Comparison of ENCODE assay signal across 8 mouse cellular contexts in the genomic region with DNA sequence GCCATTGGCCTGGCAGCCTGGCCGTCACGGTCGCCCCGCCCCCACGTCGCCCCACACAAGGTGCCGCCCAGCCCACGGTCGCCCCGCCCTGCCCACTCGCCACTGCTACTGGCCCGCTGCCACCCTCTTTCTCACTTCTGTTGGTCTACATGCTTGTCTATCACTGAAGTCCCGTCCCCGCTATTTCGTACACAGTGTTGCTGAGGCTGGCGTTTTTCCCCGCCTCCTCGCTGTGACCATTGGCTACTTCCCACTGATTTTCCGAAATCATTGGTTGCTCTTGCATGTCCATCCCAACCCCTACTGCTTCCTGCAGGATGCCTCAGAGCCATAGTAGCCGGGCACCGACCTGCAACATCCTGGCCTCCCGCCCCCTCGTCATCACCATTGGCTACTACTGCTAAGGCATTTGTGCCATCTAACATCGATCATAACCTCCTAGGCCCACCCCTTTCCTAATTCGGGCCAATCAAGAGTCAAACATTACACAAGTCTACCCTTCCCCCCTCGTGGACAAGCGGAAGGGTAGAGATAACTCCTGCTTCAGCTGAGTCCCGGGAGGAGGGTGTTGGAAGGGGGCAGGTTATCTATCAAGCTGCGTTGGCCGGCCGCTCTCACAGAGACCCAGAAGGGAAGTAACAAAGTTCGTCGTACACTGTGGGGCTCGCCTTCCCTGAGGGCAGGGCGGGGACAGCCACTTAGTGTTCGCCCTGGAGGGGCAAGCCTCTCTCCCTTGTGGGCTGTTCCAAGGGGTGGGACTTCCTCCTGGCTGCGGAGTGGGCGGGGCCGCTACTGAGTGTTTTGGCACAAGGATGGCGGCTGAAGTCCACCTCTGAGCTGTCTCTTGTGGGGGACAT. TPM values are rescaled to one million over a fixed set of nuclear protein-coding genes. Genes with fewer than 3 reads are reported as not detected.
A peak's percentile ranks its signal among the peaks of the same experiment; 100 is the strongest.
DNase-seq lines count a peak whose midpoint lies in the region; ATAC-seq and TF ChIP-seq lines count a peak whose summit lies in the region.

No protein-coding gene starts in this region.

- peaks cover 13% of the 10 kb centered on the region; the same call in 1 of the 2 replicates for H3K36me3 ChIP-seq in embryonic facial prominence, embryonic 15.5 days
- peaks cover 4% of the 10 kb centered on the region; the same call in 1 of the 2 replicates for H3K36me3 ChIP-seq in limb, embryonic 14.5 days (ENCODE audit: control insufficient read depth, insufficient read depth, low read length)
- peaks cover 8% of the 10 kb centered on the region for H3K36me3 ChIP-seq in midbrain, postnatal 0 days (ENCODE audit: insufficient read depth, low read length)

- no peaks in the 10 kb centered on the region for H3K27me3 ChIP-seq in embryonic facial prominence, embryonic 15.5 days
- no peaks in the 10 kb centered on the region for H3K27me3 ChIP-seq in limb, embryonic 14.5 days (ENCODE audit: control insufficient read depth, insufficient read depth, low read length)
- no peaks in the 10 kb centered on the region for H3K27me3 ChIP-seq in midbrain, postnatal 0 days (ENCODE audit: insufficient read depth, low read length)

- peak; percentile 100 for DNase-seq in 416B (ENCODE audit: low read depth)
- DNase-seq in heart, adult 8-10 months (ENCODE audit: low spot score): peak; percentile 100
- peak; percentile 100 for DNase-seq in kidney, adult 9 months
- DNase-seq in limb, embryonic 14.5 days (ENCODE audit: low spot score): peak; percentile 100
- DNase-seq in midbrain, postnatal 0 days (ENCODE audit: low spot score): peak; percentile 100
- peak; percentile 100 for DNase-seq in spleen, postnatal 14 days (ENCODE audit: low spot score in 2 of 2)

- H3K4me2 ChIP-seq in embryonic facial prominence, embryonic 15.5 days (replicated peaks): peak overlapping the region; percentile 84
- H3K4me2 ChIP-seq in limb, embryonic 14.5 days (replicated peaks; ENCODE audit: low read depth, low read length, severe bottlenecking): peak overlapping the region; percentile 60
- peak overlapping the region; percentile 63 for H3K4me2 ChIP-seq in midbrain, postnatal 0 days (ENCODE audit: low read depth, low read length, poor library complexity, severe bottlenecking)

- H3K27ac ChIP-seq in bone marrow, adult 2 months (ENCODE audit: control insufficient read depth, insufficient read depth, low read depth, low read length, poor library complexity): peak overlapping the region; percentile 94
- peak overlapping the region; percentile 96 for H3K27ac ChIP-seq in embryonic facial prominence, embryonic 15.5 days (replicated peaks)
- H3K27ac ChIP-seq in limb, embryonic 14.5 days (replicated peaks; ENCODE audit: low read depth, low read length): peak overlapping the region; percentile 82
- peak overlapping the region; percentile 86 for H3K27ac ChIP-seq in midbrain, postnatal 0 days (ENCODE audit: low read depth, low read length)

- TF ChIP-seq POLR2A in bone marrow, adult 2 months (IDR thresholded peaks at IDR 0.05; ENCODE audit: borderline replicate concordance, control insufficient read depth, low read depth, low read length): peak; percentile 43; the same call in 1 of the 2 replicates
- TF ChIP-seq POLR2A in limb, embryonic 14.5 days (IDR thresholded peaks at IDR 0.05; ENCODE audit: borderline replicate concordance, extremely low read depth, insufficient read depth, insufficient read length): no peak

- H3K9me3 ChIP-seq in embryonic facial prominence, embryonic 15.5 days (replicated peaks): no peaks in the 10 kb centered on the region
- H3K9me3 ChIP-seq in limb, embryonic 14.5 days (ENCODE audit: control insufficient read depth, low read length): no peaks in the 10 kb centered on the region
- no peaks in the 10 kb centered on the region for H3K9me3 ChIP-seq in midbrain, postnatal 0 days (ENCODE audit: low read length)

- under 1% methylated on average over 40 of the region's 40 CpGs for WGBS in bone marrow, adult 2 months
- under 1% methylated on average over 40 of the region's 40 CpGs for WGBS in embryonic facial prominence, embryonic 15.5 days
- whole genome bisulfite sequencing in limb, embryonic 14.5 days: 0% methylated on average over 30 of the region's 40 CpGs
- WGBS in midbrain, postnatal 0 days: 0% methylated on average over 34 of the region's 40 CpGs

- peaks cover 2% of the 10 kb centered on the region; the same call in 1 of the 2 replicates for H3K4me1 ChIP-seq in bone marrow, adult 2 months (ENCODE audit: control insufficient read depth, insufficient read depth, low read length)
- H3K4me1 ChIP-seq in embryonic facial prominence, embryonic 15.5 days: peaks cover 26% of the 10 kb centered on the region
- H3K4me1 ChIP-seq in limb, embryonic 14.5 days (ENCODE audit: control insufficient read depth, insufficient read depth, low read length): peaks cover 10% of the 10 kb centered on the region; the same call in 1 of the 2 replicates
- peaks cover 10% of the 10 kb centered on the region for H3K4me1 ChIP-seq in midbrain, postnatal 0 days (ENCODE audit: insufficient read depth, low read length)

- peak; percentile 97 for ATAC-seq in embryonic facial prominence, embryonic 15.5 days (ENCODE audit: insufficient number of reproducible peaks, low FRiP score, low TSS enrichment, low read depth)
- peak; percentile 96 for ATAC-seq in limb, embryonic 14.5 days (ENCODE audit: low FRiP score, low read depth)
- peak; percentile 98 for ATAC-seq in midbrain, postnatal 0 days (ENCODE audit: low FRiP score)

- 0 out of 2 replicates have a peak, but pooled peaks have one; percentile 8 for TF ChIP-seq CTCF in bone marrow, adult 2 months (IDR thresholded peaks at IDR 0.05; ENCODE audit: control insufficient read depth, insufficient read depth, low read length)
- peak; percentile 30; the same call in 1 of the 2 replicates for TF ChIP-seq CTCF in midbrain, postnatal 0 days (IDR thresholded peaks at IDR 0.05)

- H3K4me3 ChIP-seq in bone marrow, adult 2 months (replicated peaks; ENCODE audit: control insufficient read depth, low read depth, low read length): peak overlapping the region; percentile 88
- H3K4me3 ChIP-seq in embryonic facial prominence, embryonic 15.5 days (replicated peaks): peak overlapping the region; percentile 99
- H3K4me3 ChIP-seq in limb, embryonic 14.5 days (replicated peaks; ENCODE audit: low read length): peak overlapping the region; percentile 89
- H3K4me3 ChIP-seq in midbrain, postnatal 0 days (ENCODE audit: low read depth, low read length): peak overlapping the region; percentile 73

- H3K9ac ChIP-seq in embryonic facial prominence, embryonic 15.5 days: peak overlapping the region; percentile 56
- H3K9ac ChIP-seq in limb, embryonic 14.5 days (ENCODE audit: low read depth, low read length, severe bottlenecking): peak overlapping the region; percentile 67
- peak overlapping the region; percentile 50 for H3K9ac ChIP-seq in midbrain, postnatal 0 days (replicated peaks; ENCODE audit: low read length, poor library complexity, severe bottlenecking)

RNA-seq across cellular contexts. Expression of gene Rab40c, which starts 0.5 kb away (rescaled TPM):
- 5.0 and 6.9 TPM in 2 replicates for polyA plus RNA-seq in bone marrow, adult 2 months (2011; ENCODE audit: insufficient read depth, insufficient read length, low replicate concordance, missing spikeins)
- polyA plus RNA-seq in embryonic facial prominence, embryonic 15.5 days (2015; fragmentation: Nextera tagmentation; extraction: Ambion mirVana): 35.8 and 38.9 TPM in 2 replicates
- 10 to 100 TPM; 17.3 to 20.1 (median 17.7) TPM for total RNA-seq in heart, adult 8-10 months (2022)
- polyA plus RNA-seq in limb, embryonic 14.5 days (2012; rRNA removed): 53.3 and 73.6 TPM in 2 replicates
- 20.8 and 23.2 TPM in 2 replicates for polyA plus RNA-seq in limb, embryonic 14.5 days (2014; fragmentation: Nextera tagmentation; extraction: Ambion mirVana)
- 42.1 and 43.0 TPM in 2 replicates for total RNA-seq in midbrain, postnatal 0 days (2014; rRNA removed)
- polyA plus RNA-seq in midbrain, postnatal 0 days (2015; fragmentation: Nextera tagmentation; extraction: Ambion mirVana): 36.2 and 38.9 TPM in 2 replicates

RNA-seq across cellular contexts. Expression of gene Pigq, which starts 24.7 kb away (rescaled TPM):
- 241 and 296 TPM in 2 replicates for polyA plus RNA-seq in bone marrow, adult 2 months (2011; ENCODE audit: insufficient read depth, insufficient read length, low replicate concordance, missing spikeins)
- 51.1 and 58.4 TPM in 2 replicates for polyA plus RNA-seq in embryonic facial prominence, embryonic 15.5 days (2015; fragmentation: Nextera tagmentation; extraction: Ambion mirVana)
- total RNA-seq in heart, adult 8-10 months (2022): 10 to 100 TPM; 37.3 to 48.3 (median 47.8) TPM
- polyA plus RNA-seq in limb, embryonic 14.5 days (2012; rRNA removed): 95.4 and 141 TPM in 2 replicates
- polyA plus RNA-seq in limb, embryonic 14.5 days (2014; fragmentation: Nextera tagmentation; extraction: Ambion mirVana): 48.7 and 48.8 TPM in 2 replicates
- total RNA-seq in midbrain, postnatal 0 days (2014; rRNA removed): 73.6 and 111 TPM in 2 replicates
- polyA plus RNA-seq in midbrain, postnatal 0 days (2015; fragmentation: Nextera tagmentation; extraction: Ambion mirVana): 75.4 and 79.7 TPM in 2 replicates

RNA-seq across cellular contexts. Expression of gene Nhlrc4, which starts 24.7 kb away (rescaled TPM):
- 3.8 and 6.8 TPM in 2 replicates for polyA plus RNA-seq in bone marrow, adult 2 months (2011; ENCODE audit: insufficient read depth, insufficient read length, low replicate concordance, missing spikeins)
- 2.7 and 5.8 TPM in 2 replicates for polyA plus RNA-seq in embryonic facial prominence, embryonic 15.5 days (2015; fragmentation: Nextera tagmentation; extraction: Ambion mirVana)
- under 1 TPM in 1 of 4 experiments, not detected in 3; 0.41 TPM for total RNA-seq in heart, adult 8-10 months (2022)
- polyA plus RNA-seq in limb, embryonic 14.5 days (2012; rRNA removed): 0.10 TPM in 2 replicates
- not detected in 2 replicates for polyA plus RNA-seq in limb, embryonic 14.5 days (2014; fragmentation: Nextera tagmentation; extraction: Ambion mirVana)
- total RNA-seq in midbrain, postnatal 0 days (2014; rRNA removed): 0.47 and 0.60 TPM in 2 replicates
- polyA plus RNA-seq in midbrain, postnatal 0 days (2015; fragmentation: Nextera tagmentation; extraction: Ambion mirVana): 0.35 and 0.91 TPM in 2 replicates

RNA-seq across cellular contexts. Expression of gene A930017K11Rik, which starts 32.4 kb away (rescaled TPM):
- polyA plus RNA-seq in bone marrow, adult 2 months (2011; ENCODE audit: insufficient read depth, insufficient read length, low replicate concordance, missing spikeins): not detected in 2 replicates
- polyA plus RNA-seq in embryonic facial prominence, embryonic 15.5 days (2015; fragmentation: Nextera tagmentation; extraction: Ambion mirVana): 0.24 and 0.28 TPM in 2 replicates
- under 1 TPM; 0.24 to 0.85 (median 0.36) TPM for total RNA-seq in heart, adult 8-10 months (2022)
- polyA plus RNA-seq in limb, embryonic 14.5 days (2012; rRNA removed): 0.25 and 0.26 TPM in 2 replicates
- 0.23 and 0.35 TPM in 2 replicates for polyA plus RNA-seq in limb, embryonic 14.5 days (2014; fragmentation: Nextera tagmentation; extraction: Ambion mirVana)
- 2.9 and 4.1 TPM in 2 replicates for total RNA-seq in midbrain, postnatal 0 days (2014; rRNA removed)
- 3.2 and 3.7 TPM in 2 replicates for polyA plus RNA-seq in midbrain, postnatal 0 days (2015; fragmentation: Nextera tagmentation; extraction: Ambion mirVana)

RNA-seq across cellular contexts. Expression of gene Wfikkn1, which starts 39.4 kb away (rescaled TPM):
- polyA plus RNA-seq in bone marrow, adult 2 months (2011; ENCODE audit: insufficient read depth, insufficient read length, low replicate concordance, missing spikeins): 1.6 and 2.2 TPM in 2 replicates
- 0.62 and 0.83 TPM in 2 replicates for polyA plus RNA-seq in embryonic facial prominence, embryonic 15.5 days (2015; fragmentation: Nextera tagmentation; extraction: Ambion mirVana)
- total RNA-seq in heart, adult 8-10 months (2022): under 1 TPM; 0.44 to 0.57 (median 0.51) TPM
- 1.2 and 1.4 TPM in 2 replicates for polyA plus RNA-seq in limb, embryonic 14.5 days (2012; rRNA removed)
- 0.68 and 0.77 TPM in 2 replicates for polyA plus RNA-seq in limb, embryonic 14.5 days (2014; fragmentation: Nextera tagmentation; extraction: Ambion mirVana)
- total RNA-seq in midbrain, postnatal 0 days (2014; rRNA removed): 0.77 and 1.7 TPM in 2 replicates
- polyA plus RNA-seq in midbrain, postnatal 0 days (2015; fragmentation: Nextera tagmentation; extraction: Ambion mirVana): 0.42 and 0.56 TPM in 2 replicates

Comparison
In these comparisons a context has a peak if more than half of its experiments do, and no peak if none do; other contexts are left out.
1. Peak in every context shown above with its lines: DNase-seq, ATAC-seq, H3K4me3 ChIP-seq and H3K27ac ChIP-seq.